Mouse (Mus musculus) large intestine, adult 2 months (tissue): ENCODE data around the gene Pdgfb. TPM values are rescaled to one million over a fixed set of nuclear protein-coding genes. Genes with fewer than 3 reads are reported as not detected.

ENCODE experiments used
- DNase-seq: peaks from one replicate; pipeline ENCODE4 v3.0.0-alpha.2; 2012; ENCODE audit warnings: low read depth, low spot score
- WGBS: fragments of 180-500 bp; shearing (Covaris S2); methylation state at CpG from one replicate; pipeline ENCODE4 v1.1.7; 2018; 5-methylcytosine and 5-hydroxymethylcytosine counted together
- polyA plus RNA-seq: library from polyadenylated mRNA; depleted of rRNA; stranded (reverse); fragments of >200 nt; gene quantifications from 2 replicates; pipeline ENCODE4 v1.2.3, GENCODE M21; 2012

The Pdgfb gene
- polyA plus RNA-seq, 1 experiment = 7.5 TPM

- WGBS = 96% methylated on average over 11 of the region's 11 CpGs
- DNase-seq = no peak
Observed at GRCm38 (mm10) chr15:79972186-79972585, 42.6 kb downstream of the Pdgfb start.

DNA sequence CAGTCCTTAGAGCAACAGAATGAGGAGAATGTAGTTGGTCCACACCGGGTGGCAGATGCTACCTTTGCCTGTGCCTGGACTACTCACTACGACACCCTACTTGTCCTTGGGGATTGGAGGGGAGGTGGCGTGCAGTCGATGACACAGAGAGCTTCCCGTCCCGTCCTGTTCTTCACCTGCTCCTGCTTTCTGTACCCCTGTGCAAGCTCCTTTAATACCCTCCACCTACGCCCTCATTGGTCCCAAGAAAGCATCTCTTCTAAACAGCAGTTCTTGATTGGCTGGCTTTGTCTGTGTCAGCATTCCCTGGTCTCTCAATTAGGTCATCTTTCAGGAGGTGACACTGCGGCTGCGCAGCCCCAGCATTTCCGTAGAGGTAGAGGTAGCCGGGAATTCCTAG lies 43.8 kb downstream of the Pdgfb start, which contains the start of gene Cbx7:
TSS of gene Cbx7 (minus strand) at position 180 of the 400 bp plus-strand sequence.
- 92% methylated on average over 11 of the region's 11 CpGs for WGBS
- no peak for DNase-seq

- no peak for DNase-seq
- 95% methylated on average over 18 of the region's 18 CpGs for WGBS
Observed at GRCm38 (mm10) chr15:79970491-79970890, 44.3 kb downstream of the Pdgfb start.

- no peak for DNase-seq
- 76% methylated on average over 6 of the region's 6 CpGs for WGBS
Observed at GRCm38 (mm10) chr15:79967346-79967745, 47.4 kb downstream of the Pdgfb start.

DNA sequence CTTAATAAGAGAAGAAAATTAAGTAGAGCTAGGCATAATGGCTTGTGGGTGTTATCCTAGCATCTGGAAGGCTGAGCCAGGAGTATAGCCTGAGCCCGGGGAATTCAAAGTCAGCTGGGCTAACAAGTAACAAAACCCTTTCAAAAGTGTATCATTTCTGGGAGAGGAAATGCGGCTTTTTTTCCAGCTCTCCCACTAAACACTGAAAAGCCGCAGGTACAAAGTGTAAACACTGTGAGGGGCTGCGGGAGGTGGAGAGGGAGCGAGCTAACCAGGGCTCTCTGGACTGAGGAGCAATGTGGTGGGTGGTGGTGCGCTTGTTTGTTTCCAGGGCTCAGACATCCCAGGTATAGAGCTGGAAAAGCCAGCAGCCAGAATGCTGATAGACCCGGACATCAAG lies 50.4 kb downstream of the Pdgfb start:
- WGBS = 71% methylated on average over 7 of the region's 7 CpGs
- DNase-seq = no peak

DNA sequence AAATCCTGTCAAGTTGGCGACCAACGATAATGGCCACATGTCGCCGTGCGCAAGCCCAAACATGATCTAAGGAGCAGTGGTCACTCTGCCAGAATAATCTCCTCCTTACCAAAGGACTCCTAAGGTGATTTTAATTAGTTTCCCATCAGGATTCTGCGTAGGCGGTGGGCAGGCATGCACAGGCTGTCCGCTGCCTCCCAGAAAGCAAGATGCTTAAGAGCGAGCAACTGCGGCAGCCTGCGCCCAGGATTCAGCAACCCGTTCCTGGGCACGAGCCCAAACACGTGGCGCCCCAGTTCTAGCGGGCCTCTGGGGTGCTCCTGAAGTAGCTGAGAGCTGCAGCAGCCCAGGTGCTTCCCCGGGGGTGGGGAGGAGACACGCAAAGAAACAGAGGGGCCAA lies 52.1 kb downstream of the Pdgfb start:
- WGBS = 88% methylated on average over 18 of the region's 18 CpGs
- DNase-seq = no peak

DNA sequence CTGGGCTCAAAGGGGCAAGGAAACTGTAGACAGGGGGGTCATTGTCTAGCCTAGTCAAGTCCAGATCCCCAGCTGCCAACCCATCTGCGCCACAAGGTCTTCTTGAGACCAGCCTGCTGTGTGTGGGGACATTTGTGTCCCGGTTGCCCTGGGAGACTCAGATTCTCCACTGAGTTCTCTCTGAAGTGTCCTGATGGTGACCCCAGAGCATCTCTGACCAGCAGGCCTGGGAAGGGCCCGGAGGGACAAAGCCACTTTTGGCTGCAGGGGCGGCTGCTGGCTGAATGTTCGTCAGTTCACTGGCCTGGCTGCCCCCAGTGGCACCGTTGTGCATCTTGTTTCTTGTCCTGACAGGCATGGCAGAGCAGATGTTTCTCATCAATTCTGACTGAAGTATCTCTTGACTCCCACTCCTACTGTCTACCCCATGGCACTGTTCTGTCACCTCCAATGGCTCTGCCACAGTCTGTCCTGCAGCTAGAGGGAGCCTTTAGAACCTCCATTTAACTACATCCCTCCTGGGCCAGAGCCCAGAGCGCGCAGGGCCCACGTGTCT lies 53.3 kb downstream of the Pdgfb start:
- 73% methylated on average over 9 of the region's 9 CpGs for WGBS
- DNase-seq = no peak

- WGBS = 53% methylated on average over 3 of the region's 3 CpGs
- DNase-seq = no peak
Observed at GRCm38 (mm10) chr15:79958418-79958817, 56.4 kb downstream of the Pdgfb start.

- WGBS = 59% methylated on average over 8 of the region's 8 CpGs
- no peak for DNase-seq
Observed at GRCm38 (mm10) chr15:79956559-79956958, 58.2 kb downstream of the Pdgfb start.

DNA sequence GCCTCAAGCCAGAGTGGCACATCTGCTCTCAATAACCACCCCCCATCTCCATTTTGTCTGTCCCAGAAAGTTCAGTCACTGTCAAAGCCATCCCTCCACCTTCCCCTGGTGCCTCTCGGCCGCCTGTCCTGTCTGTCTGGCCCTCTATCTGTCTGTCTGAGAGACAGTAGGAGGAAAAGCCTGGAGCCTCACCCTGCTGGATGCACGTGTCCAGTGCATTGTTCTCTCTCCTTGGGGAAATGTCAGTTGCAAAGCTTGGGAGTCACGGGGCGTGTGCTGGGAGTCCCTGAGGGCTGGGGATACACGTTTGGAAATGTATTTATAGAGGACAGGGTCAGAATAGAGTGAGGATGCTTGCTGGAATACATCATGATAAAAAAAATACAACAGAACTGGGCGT lies 61.3 kb downstream of the Pdgfb start:
- no peak for DNase-seq
- WGBS = 47% methylated on average over 7 of the region's 7 CpGs

- 30% methylated on average over 11 of the region's 11 CpGs for WGBS
- no peak for DNase-seq
Observed at GRCm38 (mm10) chr15:79952504-79953231, 62.1 kb downstream of the Pdgfb start.

GRCm38 (mm10) chr15:79951730-79952503 lies 62.9 kb downstream of the Pdgfb start:
- no peak for DNase-seq

DNA sequence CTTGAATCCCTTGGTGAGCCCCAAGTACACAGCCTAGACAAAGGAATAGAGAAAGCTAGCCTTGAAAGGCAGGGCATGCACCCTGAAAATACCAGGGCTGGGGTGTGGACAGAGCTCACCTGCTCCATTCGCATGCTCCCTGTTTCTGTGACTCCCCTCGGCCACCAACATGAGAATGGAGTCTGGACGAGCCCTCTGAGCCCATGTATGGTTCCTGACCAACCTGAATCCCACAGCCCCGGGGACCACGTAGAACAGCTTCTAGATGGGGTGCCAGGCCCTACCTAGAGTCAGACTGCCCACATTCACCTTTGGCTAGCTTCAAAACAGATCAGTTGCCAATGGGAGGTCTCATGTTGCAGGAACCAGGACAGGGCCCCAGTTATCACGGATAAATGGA lies 63.6 kb downstream of the Pdgfb start:
- 74% methylated on average over 6 of the region's 6 CpGs for WGBS

More at GRCm38 (mm10) chr15:79951730-79952503, 62.9 kb downstream of the Pdgfb start:
- WGBS = 35% methylated on average over 14 of the region's 14 CpGs

DNA sequence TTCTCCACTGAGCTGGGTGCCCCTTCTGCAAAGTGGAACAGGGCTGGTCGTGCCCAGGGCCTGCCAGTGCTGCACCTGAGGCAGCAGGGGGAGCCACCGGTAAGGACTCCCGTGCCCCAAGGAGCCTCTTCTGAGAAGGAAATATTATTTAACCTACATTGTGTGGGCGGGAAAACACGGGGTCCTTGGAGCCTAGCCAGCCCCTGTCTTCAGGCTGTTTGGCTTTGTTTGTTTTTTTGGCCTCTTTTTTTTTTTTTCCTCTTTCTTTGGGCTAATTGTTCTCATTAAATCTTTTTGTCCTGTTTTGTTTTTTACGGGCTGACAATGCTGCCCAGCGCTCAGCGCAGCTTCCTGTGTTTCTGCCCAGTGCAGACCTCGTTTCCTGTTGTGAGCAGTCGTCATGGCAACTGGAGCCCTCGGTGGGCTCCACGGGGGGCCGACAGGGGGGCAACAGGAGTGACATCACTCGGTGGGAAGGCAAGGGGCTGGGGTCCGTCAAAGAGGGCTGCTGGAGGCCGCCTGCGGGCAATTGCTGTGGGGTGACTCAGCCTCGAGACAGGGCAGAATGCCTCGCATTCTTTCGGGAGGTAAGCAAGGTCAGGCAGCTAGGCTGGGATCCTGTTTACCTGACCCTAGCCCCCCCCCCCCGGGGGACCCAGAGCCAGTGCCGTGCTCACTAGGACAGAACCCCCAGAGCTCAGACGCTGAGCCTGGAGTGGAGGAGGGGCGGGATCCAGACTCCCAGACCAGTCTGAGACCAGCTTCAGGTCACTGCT lies 64.3 kb downstream of the Pdgfb start:
- WGBS = 7% methylated on average over 24 of the region's 24 CpGs
- no peak for DNase-seq

More for the DNA sequence above, 63.6 kb downstream of the Pdgfb start:
- DNase-seq = no peak

GRCm38 (mm10) chr15:79947681-79948080 lies 67.1 kb downstream of the Pdgfb start:
- DNase-seq = no peak
- WGBS = 53% methylated on average over 6 of the region's 6 CpGs

- 77% methylated on average over 9 of the region's 9 CpGs for WGBS
- no peak for DNase-seq
Observed at GRCm38 (mm10) chr15:79946790-79947189, 68.0 kb downstream of the Pdgfb start.

DNA sequence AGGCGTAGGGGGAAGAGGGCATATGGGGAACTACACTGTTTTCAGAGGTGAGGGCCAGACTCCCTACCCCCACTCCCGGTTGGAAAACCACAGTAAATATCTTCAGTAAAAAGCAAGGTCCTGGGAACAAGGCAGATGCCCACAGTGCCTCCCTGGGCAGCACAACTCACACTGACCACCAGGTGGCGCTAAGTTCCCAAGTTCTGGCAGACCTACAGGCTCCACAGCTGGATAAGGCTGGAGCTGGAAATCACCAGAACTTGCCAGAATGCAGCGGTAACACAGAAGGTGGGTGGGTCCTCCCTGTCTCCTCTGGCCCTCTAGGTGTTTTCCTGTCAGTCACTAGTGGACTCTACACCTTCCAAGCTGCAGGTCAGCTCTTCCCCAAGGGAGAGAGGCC lies 68.8 kb downstream of the Pdgfb start:
- DNase-seq = peak; percentile 72
- 11% methylated on average over 4 of the region's 4 CpGs for WGBS
